Mouse (Mus musculus) layer of hippocampus, postnatal 14 days (tissue): ENCODE measurements at regions not wholly inside any gene's neighbourhood (a gene's known extent, or its start where the extent isn't known, plus 50 kb on each side); places are given as distances from the start of the nearest gene placed in this dataset.

Source experiments
- DNase-seq, 2 experiments: peaks; one replicate each; pipeline ENCODE4 v3.0.0; 2021 to 2022; ENCODE audit warnings: low spot score in 2 of 2, mixed read lengths in 1 of 2

GRCm38 (mm10) chr8:89134581-89135484 lies 90.9 kb upstream of the Sall1 start:
- peak in 1 of 2 experiments; percentile 29 for DNase-seq

- no peak for DNase-seq
These were observed 90.1 kb upstream of the Sall1 start for GRCm38 (mm10) chr8:89134058-89134457.

DNA sequence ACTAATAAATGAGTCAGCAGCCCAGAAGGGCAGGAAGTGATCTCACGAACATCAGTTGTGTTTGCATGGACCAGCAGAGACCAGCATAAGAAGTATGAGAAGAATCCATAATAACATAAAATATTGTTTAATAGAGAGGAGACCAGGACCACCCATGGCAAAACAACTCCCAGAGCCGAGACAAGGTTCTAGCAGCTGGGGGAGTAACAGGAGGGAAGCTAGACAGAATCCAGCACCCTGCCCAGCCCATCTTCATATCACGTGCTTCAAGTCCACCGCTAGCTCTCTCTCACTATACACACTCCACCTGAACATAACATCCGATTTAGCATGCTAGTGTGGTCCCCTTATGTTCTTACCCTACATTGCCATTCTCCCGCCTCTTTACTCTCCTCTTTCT lies 77.1 kb upstream of the Sall1 start:
- DNase-seq: no peak

DNA sequence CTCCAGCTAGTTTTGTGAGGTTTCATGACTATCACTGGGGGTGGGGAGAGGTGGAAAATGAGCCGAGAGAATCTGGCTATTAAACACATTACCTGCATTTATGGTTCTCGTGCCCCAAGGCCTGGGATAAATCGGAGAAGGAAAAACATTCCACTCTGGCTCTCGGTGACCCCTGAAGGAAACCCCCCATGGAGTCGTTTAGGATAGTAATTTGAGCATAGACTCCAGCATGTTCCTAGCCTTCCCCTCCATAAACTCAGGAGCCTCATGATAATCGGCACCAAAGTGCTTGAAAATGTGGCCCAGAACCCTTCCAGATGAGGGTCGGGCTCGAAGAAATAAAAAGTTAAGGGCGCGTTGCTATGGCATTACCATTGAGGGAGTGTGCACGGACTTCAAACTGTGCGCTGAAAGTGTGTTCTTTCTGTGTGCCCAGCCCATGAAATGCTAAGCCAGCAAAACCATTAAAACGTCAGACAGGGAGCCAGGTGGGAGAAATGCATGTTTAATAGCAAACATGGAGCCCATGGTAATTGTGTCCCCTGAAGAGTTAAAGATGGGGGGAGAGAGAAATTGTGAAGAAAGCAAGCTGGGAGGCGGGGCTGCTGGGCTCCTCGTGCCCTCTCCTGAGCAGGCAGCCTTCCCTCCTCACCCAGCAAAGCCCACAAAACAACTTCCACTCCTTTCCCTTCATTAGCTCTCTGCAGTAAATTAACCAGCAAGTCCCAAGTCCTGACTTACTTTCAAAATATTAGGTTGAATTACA lies 64.1 kb upstream of the Sall1 start:
- no peak for DNase-seq

- DNase-seq: no peak
These were observed 62.4 kb upstream of the Sall1 start for GRCm38 (mm10) chr8:89106346-89106745.

- DNase-seq: no peak
These were observed 53.4 kb upstream of the Sall1 start for GRCm38 (mm10) chr8:89097396-89097795.
